Mouse (Mus musculus): Measurements from ENCODE around the gene Gm21748. TPM values are rescaled to one million over a fixed set of nuclear protein-coding genes. Genes with fewer than 3 reads are reported as not detected.
"Not testable (repeated sequence)": the region's sequence is repeated elsewhere in the genome, so short reads cannot be mapped to it uniquely, and the experiment has no call there.

Gm21748 gene
- not detected for total RNA-seq (2021)
- long read RNA-seq, experiment 1: 0 reads
- long read RNA-seq, experiment 2: 0 reads

- DNase-seq: not testable (repeated sequence)
These were observed at the start of gene Gm21748 for GRCm38 (mm10) chrY:90839077-90839476. TSS of gene Gm21748 (minus strand) at chrY:90839177.

Other genes with a start within 250 kb of the Gm21748 start
- not detected for gene Gm21860, start 84.4 kb downstream of the Gm21748 start, total RNA-seq (2021)
- gene Gm47283, start 54.4 kb downstream of the Gm21748 start, total RNA-seq (2021): not detected

Data from heart, adult 18-20 months (tissue).